Mouse (Mus musculus): ENCODE measurements around the gene Ubl7.

Ubl7 gene

GRCm38 (mm10) chr9:57912571-57912970 lies 1.8 kb downstream of the Ubl7 start:
- DNase-seq (ENCODE audit: low spot score in 2 of 2) = no peak

GRCm38 (mm10) chr9:57921491-57922060 lies 10.8 kb downstream of the Ubl7 start:
- no peak for DNase-seq (ENCODE audit: low spot score in 2 of 2)

GRCm38 (mm10) chr9:57922381-57922780 lies 11.6 kb downstream of the Ubl7 start:
- no peak for DNase-seq (ENCODE audit: low spot score in 2 of 2)

GRCm38 (mm10) chr9:57923046-57923445 lies 12.3 kb downstream of the Ubl7 start:
- DNase-seq (ENCODE audit: low spot score in 2 of 2) = no peak

GRCm38 (mm10) chr9:57931166-57931767 lies 20.5 kb downstream of the Ubl7 start:
- no peak for DNase-seq (ENCODE audit: low spot score in 2 of 2)

GRCm38 (mm10) chr9:57932253-57932652 lies 21.5 kb downstream of the Ubl7 start:
- DNase-seq (ENCODE audit: low spot score in 2 of 2) = no peak

GRCm38 (mm10) chr9:57932831-57933602 lies 22.2 kb downstream of the Ubl7 start:
- peak in 1 of 2 experiments; percentile 28 for DNase-seq (ENCODE audit: low spot score in 2 of 2)

GRCm38 (mm10) chr9:57935683-57936437 lies 25.1 kb downstream of the Ubl7 start:
- DNase-seq (ENCODE audit: low spot score in 2 of 2) = peak; percentile 84 to 85

- no peak for DNase-seq (ENCODE audit: low spot score in 2 of 2)
Measured at GRCm38 (mm10) chr9:57937171-57937570, 26.4 kb downstream of the Ubl7 start.

- no peak for DNase-seq (ENCODE audit: low spot score in 2 of 2)
Measured at GRCm38 (mm10) chr9:57937651-57938050, 26.9 kb downstream of the Ubl7 start.

GRCm38 (mm10) chr9:57938225-57939055 lies 27.7 kb downstream of the Ubl7 start:
- DNase-seq (ENCODE audit: low spot score in 2 of 2) = no peak

- DNase-seq (ENCODE audit: low spot score in 2 of 2) = peak; percentile 64 to 78
Measured at GRCm38 (mm10) chr9:57939431-57940348, 28.9 kb downstream of the Ubl7 start, which contains the start of gene Sema7a. TSS of gene Sema7a (plus strand) at chr9:57940112.

- no peak for DNase-seq (ENCODE audit: low spot score in 2 of 2)
Measured at GRCm38 (mm10) chr9:57940349-57940794, 29.6 kb downstream of the Ubl7 start.

GRCm38 (mm10) chr9:57940861-57941638 lies 30.3 kb downstream of the Ubl7 start:
- DNase-seq (ENCODE audit: low spot score in 2 of 2) = no peak

GRCm38 (mm10) chr9:57942039-57942438 lies 31.3 kb downstream of the Ubl7 start:
- no peak for DNase-seq (ENCODE audit: low spot score in 2 of 2)

- no peak for DNase-seq (ENCODE audit: low spot score in 2 of 2)
Measured at GRCm38 (mm10) chr9:57943067-57943466, 32.3 kb downstream of the Ubl7 start.

GRCm38 (mm10) chr9:57944572-57944971 lies 33.8 kb downstream of the Ubl7 start:
- DNase-seq (ENCODE audit: low spot score in 2 of 2) = no peak

GRCm38 (mm10) chr9:57945771-57946616 lies 35.2 kb downstream of the Ubl7 start:
- no peak for DNase-seq (ENCODE audit: low spot score in 2 of 2)

All from frontal cortex, postnatal 25 days (tissue).